Mouse (Mus musculus): ENCODE data around the gene Ccnl2. TPM values are rescaled to one million over a fixed set of nuclear protein-coding genes. Genes with fewer than 3 reads are reported as not detected.

The Ccnl2 gene
- 35.4 and 38.4 TPM in 2 replicates for polyA plus RNA-seq (2012; rRNA removed)

GRCm38 (mm10) chr4:155811929-155812664 lies at the start of gene Ccnl2:
Gene Ccnl2, plus strand, starts transcription at chr4:155812489.
- Histone ChIP-seq H3K27me3 (ENCODE audit: control insufficient read depth, insufficient read depth, low read length) (no peaks in the 10 kb centered on the region), H3K4me1 (ENCODE audit: control insufficient read depth, insufficient read depth, low read length) (peaks cover 7% of the 10 kb centered on the region; the same call in 1 of the 2 replicates), H3K4me3 (ENCODE audit: control insufficient read depth, low read depth, low read length) (peak within 1 kb of the TSS; percentile 95), H3K36me3 (ENCODE audit: control insufficient read depth, insufficient read depth, low read length) (peaks cover 11% of the 10 kb centered on the region), H3K27ac (ENCODE audit: control insufficient read depth, insufficient read depth, low read depth, low read length) (peak within 1 kb of the TSS; percentile 93)
- TF ChIP-seq CTCF (IDR thresholded peaks at IDR 0.05; ENCODE audit: control insufficient read depth, insufficient read depth, insufficient replicate concordance, low read depth, low read length), result no peak
- TF ChIP-seq POLR2A (IDR thresholded peaks at IDR 0.05; ENCODE audit: control insufficient read depth, low read depth, low read length), result peak; percentile 81

- H3K36me3 ChIP-seq (ENCODE audit: control insufficient read depth, insufficient read depth, low read length), result no peaks in the 10 kb centered on the region
- peak overlapping the region; percentile 63 for H3K27ac ChIP-seq (ENCODE audit: control insufficient read depth, insufficient read depth, low read depth, low read length)
- TF ChIP-seq CTCF (IDR thresholded peaks at IDR 0.05; ENCODE audit: control insufficient read depth, insufficient read depth, insufficient replicate concordance, low read depth, low read length) (no peak), POLR2A (IDR thresholded peaks at IDR 0.05; ENCODE audit: control insufficient read depth, low read depth, low read length) (no peak)
- peak overlapping the region; percentile 80 for H3K4me3 ChIP-seq (ENCODE audit: control insufficient read depth, low read depth, low read length)
- H3K27me3 ChIP-seq (ENCODE audit: control insufficient read depth, insufficient read depth, low read length), result no peaks in the 10 kb centered on the region
- H3K4me1 ChIP-seq (ENCODE audit: control insufficient read depth, insufficient read depth, low read length), result peaks cover 18% of the 10 kb centered on the region
Observed at GRCm38 (mm10) chr4:155769496-155769879, 42.8 kb upstream of the Ccnl2 start.

- H3K36me3 ChIP-seq (ENCODE audit: control insufficient read depth, insufficient read depth, low read length), result no peaks in the 10 kb centered on the region
- peak overlapping the region; percentile 63 for H3K27ac ChIP-seq (ENCODE audit: control insufficient read depth, insufficient read depth, low read depth, low read length)
- no peaks in the 10 kb centered on the region for H3K27me3 ChIP-seq (ENCODE audit: control insufficient read depth, insufficient read depth, low read length)
- peak overlapping the region; percentile 80 for H3K4me3 ChIP-seq (ENCODE audit: control insufficient read depth, low read depth, low read length)
- TF ChIP-seq CTCF (IDR thresholded peaks at IDR 0.05; ENCODE audit: control insufficient read depth, insufficient read depth, insufficient replicate concordance, low read depth, low read length) (peak; percentile 99), POLR2A (IDR thresholded peaks at IDR 0.05; ENCODE audit: control insufficient read depth, low read depth, low read length) (peak; percentile 73)
- H3K4me1 ChIP-seq (ENCODE audit: control insufficient read depth, insufficient read depth, low read length), result peaks cover 21% of the 10 kb centered on the region
Observed at GRCm38 (mm10) chr4:155769880-155770512, 42.3 kb upstream of the Ccnl2 start.

- Histone ChIP-seq H3K4me3 (ENCODE audit: control insufficient read depth, low read depth, low read length) (peak overlapping the region; percentile 80), H3K27ac (ENCODE audit: control insufficient read depth, insufficient read depth, low read depth, low read length) (no peak overlapping the region; the same call in 1 of the 2 replicates), H3K4me1 (ENCODE audit: control insufficient read depth, insufficient read depth, low read length) (peaks cover 27% of the 10 kb centered on the region), H3K27me3 (ENCODE audit: control insufficient read depth, insufficient read depth, low read length) (no peaks in the 10 kb centered on the region), H3K36me3 (ENCODE audit: control insufficient read depth, insufficient read depth, low read length) (no peaks in the 10 kb centered on the region)
- no peak for TF ChIP-seq POLR2A (IDR thresholded peaks at IDR 0.05; ENCODE audit: control insufficient read depth, low read depth, low read length)
- no peak for TF ChIP-seq CTCF (IDR thresholded peaks at IDR 0.05; ENCODE audit: control insufficient read depth, insufficient read depth, insufficient replicate concordance, low read depth, low read length)
Observed at GRCm38 (mm10) chr4:155770626-155771025, 41.7 kb upstream of the Ccnl2 start.

GRCm38 (mm10) chr4:155771706-155772105 lies 40.6 kb upstream of the Ccnl2 start:
- Histone ChIP-seq H3K36me3 (ENCODE audit: control insufficient read depth, insufficient read depth, low read length) (no peaks in the 10 kb centered on the region), H3K4me3 (ENCODE audit: control insufficient read depth, low read depth, low read length) (no peak overlapping the region), H3K27me3 (ENCODE audit: control insufficient read depth, insufficient read depth, low read length) (no peaks in the 10 kb centered on the region), H3K4me1 (ENCODE audit: control insufficient read depth, insufficient read depth, low read length) (peaks cover 32% of the 10 kb centered on the region), H3K27ac (ENCODE audit: control insufficient read depth, insufficient read depth, low read depth, low read length) (no peak overlapping the region)
- no peak for TF ChIP-seq CTCF (IDR thresholded peaks at IDR 0.05; ENCODE audit: control insufficient read depth, insufficient read depth, insufficient replicate concordance, low read depth, low read length)
- no peak for TF ChIP-seq POLR2A (IDR thresholded peaks at IDR 0.05; ENCODE audit: control insufficient read depth, low read depth, low read length)

- Histone ChIP-seq H3K4me1 (ENCODE audit: control insufficient read depth, insufficient read depth, low read length) (peaks cover 39% of the 10 kb centered on the region), H3K27me3 (ENCODE audit: control insufficient read depth, insufficient read depth, low read length) (no peaks in the 10 kb centered on the region), H3K36me3 (ENCODE audit: control insufficient read depth, insufficient read depth, low read length) (no peaks in the 10 kb centered on the region), H3K4me3 (ENCODE audit: control insufficient read depth, low read depth, low read length) (no peak overlapping the region), H3K27ac (ENCODE audit: control insufficient read depth, insufficient read depth, low read depth, low read length) (no peak overlapping the region)
- TF ChIP-seq CTCF (IDR thresholded peaks at IDR 0.05; ENCODE audit: control insufficient read depth, insufficient read depth, insufficient replicate concordance, low read depth, low read length), result no peak
- TF ChIP-seq POLR2A (IDR thresholded peaks at IDR 0.05; ENCODE audit: control insufficient read depth, low read depth, low read length), result no peak
Observed at GRCm38 (mm10) chr4:155772786-155773185, 39.5 kb upstream of the Ccnl2 start.

GRCm38 (mm10) chr4:155773335-155774078 lies 38.8 kb upstream of the Ccnl2 start:
- Histone ChIP-seq H3K27ac (ENCODE audit: control insufficient read depth, insufficient read depth, low read depth, low read length) (no peak overlapping the region), H3K27me3 (ENCODE audit: control insufficient read depth, insufficient read depth, low read length) (no peaks in the 10 kb centered on the region), H3K36me3 (ENCODE audit: control insufficient read depth, insufficient read depth, low read length) (no peaks in the 10 kb centered on the region), H3K4me3 (ENCODE audit: control insufficient read depth, low read depth, low read length) (peak overlapping the region; percentile 12), H3K4me1 (ENCODE audit: control insufficient read depth, insufficient read depth, low read length) (peaks cover 39% of the 10 kb centered on the region)
- TF ChIP-seq CTCF (IDR thresholded peaks at IDR 0.05; ENCODE audit: control insufficient read depth, insufficient read depth, insufficient replicate concordance, low read depth, low read length) (no peak), POLR2A (IDR thresholded peaks at IDR 0.05; ENCODE audit: control insufficient read depth, low read depth, low read length) (no peak)
